Mouse (Mus musculus) limb, embryonic 14.5 days (tissue): Measurements from ENCODE around the gene Rfx2. TPM values are rescaled to one million over a fixed set of nuclear protein-coding genes. Genes with fewer than 3 reads are reported as not detected.

Source experiments
- ATAC-seq: fragments of 200-750 bp; cut with Nextera tagmentation; 2 replicates; pipeline ENCODE4 v1.8.0; 2017; ENCODE audit warnings: low read depth, moderate number of reproducible peaks, moderate TSS enrichment; ENCODE audit not compliant: low FRiP score
- DNase-seq: peaks from one replicate; pipeline ENCODE4 v3.0.0-alpha.2; 2015; ENCODE audit warnings: low spot score
- H3K27ac ChIP-seq: fragments of 300-500 bp; sonication (generic); replicated peaks from 2 replicates; pipeline ENCODE4 v1.5.1; 2014; ENCODE audit warnings: low read depth, mild to moderate bottlenecking, low read length, moderate library complexity, mixed read lengths
- H3K27me3 ChIP-seq: fragments of 300-500 bp; sonication (generic); 2 replicates; pipeline ENCODE4 v1.6.1; 2014; ENCODE audit warnings: low read length, mixed read lengths; ENCODE audit not compliant: control insufficient read depth, insufficient read depth
- H3K36me3 ChIP-seq: fragments of 300-500 bp; sonication (generic); 2 replicates; pipeline ENCODE4 v1.6.1; 2014; ENCODE audit warnings: mild to moderate bottlenecking, low read length, moderate library complexity, mixed read lengths; ENCODE audit not compliant: control insufficient read depth, insufficient read depth
- H3K4me1 ChIP-seq: fragments of 300-500 bp; sonication (generic); 2 replicates; pipeline ENCODE4 v1.6.1; 2014; ENCODE audit warnings: antibody characterized with exemption, low read length, mixed read lengths; ENCODE audit not compliant: control insufficient read depth, insufficient read depth
- H3K4me2 ChIP-seq: fragments of 300-500 bp; sonication (generic); replicated peaks from 2 replicates; pipeline ENCODE4 v1.6.1; 2014; ENCODE audit warnings: low read depth, mild to moderate bottlenecking, low read length, moderate library complexity; ENCODE audit not compliant: severe bottlenecking
- H3K4me3 ChIP-seq: fragments of 300-500 bp; sonication (generic); replicated peaks from 2 replicates; pipeline ENCODE4 v1.5.1; 2014; ENCODE audit warnings: low read length
- H3K9ac ChIP-seq: fragments of 300-500 bp; sonication (generic); 2 replicates; pipeline ENCODE4 v1.6.1; 2014; ENCODE audit warnings: mild to moderate bottlenecking, low read depth, low read length, moderate library complexity; ENCODE audit not compliant: severe bottlenecking
- H3K9me3 ChIP-seq: fragments of 300-500 bp; sonication (generic); 2 replicates; pipeline ENCODE4 v1.6.1; 2016; ENCODE audit warnings: low read length; ENCODE audit not compliant: control insufficient read depth
- POLR2A ChIP-seq: fragments of 200-500 bp; IDR thresholded peaks from 2 replicates; pipeline ENCODE4 v1.8.0; 2012; ENCODE audit warnings: inconsistent platforms, mild to moderate bottlenecking, moderate library complexity, borderline replicate concordance; ENCODE audit not compliant: insufficient read depth, insufficient read length; ENCODE audit errors: extremely low read depth
- WGBS: fragments of 180-500 bp; shearing (Covaris S2); extraction: QIAGEN DNeasy Blood & Tissue Kit; methylation state at CpG from one replicate; pipeline ENCODE4 v1.1.7; 2014; 5-methylcytosine and 5-hydroxymethylcytosine counted together
- polyA plus RNA-seq, 2 experiments: library from polyadenylated mRNA; depleted of rRNA in 1 of 2; stranded (reverse) in 1 of 2; unstranded in 1 of 2; fragments of >200 nt; fragmentation: Nextera tagmentation in 1 of 2; extraction: Ambion mirVana in 1 of 2; gene quantifications; 2 replicates each; pipeline versions ENCODE4 v1.2.1 to v1.2.3; 2012 to 2014

Gene Rfx2
- polyA plus RNA-seq, 2 experiments, result 4.2 to 8.2 TPM

GRCm38 (mm10) chr17:56822380-56822779 is 8.4 kb downstream of the Rfx2 start:
- Histone ChIP-seq H3K9ac (no peak overlapping the region), H3K4me1 (no peaks in the 10 kb centered on the region), H3K36me3 (no peaks in the 10 kb centered on the region), H3K27ac (no peak overlapping the region), H3K9me3 (no peaks in the 10 kb centered on the region), H3K4me3 (no peak overlapping the region), H3K27me3 (no peaks in the 10 kb centered on the region), H3K4me2 (no peak overlapping the region)
- WGBS, result 72% methylated on average over 2 of the region's 2 CpGs
- no peak for DNase-seq
- ATAC-seq, result no peak
- no peak for TF ChIP-seq POLR2A

DNA sequence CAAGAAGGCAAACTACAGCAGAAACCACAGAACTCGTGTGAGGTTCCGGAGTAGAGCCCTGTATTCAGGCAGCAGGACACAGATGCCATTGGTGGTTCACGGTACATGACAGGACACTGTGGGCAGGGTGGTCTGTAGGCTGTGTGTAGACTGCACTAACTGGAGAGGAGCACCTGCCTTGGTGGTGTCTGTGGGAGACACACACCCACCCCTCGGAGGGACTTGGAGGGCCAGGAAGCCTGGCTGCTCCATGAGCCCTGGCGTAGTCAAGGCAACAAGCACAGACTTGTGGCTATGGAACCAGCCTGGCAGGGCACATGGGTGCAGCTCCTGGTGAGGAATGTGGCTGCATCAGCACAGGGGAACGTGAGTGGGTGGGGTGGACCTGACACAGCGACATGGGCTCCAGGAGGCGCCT is 11.1 kb downstream of the Rfx2 start:
- WGBS, result 68% methylated on average over 8 of the region's 8 CpGs
- no peaks in the 10 kb centered on the region for H3K36me3 ChIP-seq
- H3K4me2 ChIP-seq, result no peak overlapping the region
- no peak overlapping the region for H3K9ac ChIP-seq
- ATAC-seq (no peak), DNase-seq (no peak)
- H3K27me3 ChIP-seq, result no peaks in the 10 kb centered on the region
- TF ChIP-seq POLR2A, result no peak
- H3K4me3 ChIP-seq, result no peak overlapping the region
- H3K4me1 ChIP-seq, result no peaks in the 10 kb centered on the region
- no peak overlapping the region for H3K27ac ChIP-seq
- H3K9me3 ChIP-seq, result no peaks in the 10 kb centered on the region

DNA sequence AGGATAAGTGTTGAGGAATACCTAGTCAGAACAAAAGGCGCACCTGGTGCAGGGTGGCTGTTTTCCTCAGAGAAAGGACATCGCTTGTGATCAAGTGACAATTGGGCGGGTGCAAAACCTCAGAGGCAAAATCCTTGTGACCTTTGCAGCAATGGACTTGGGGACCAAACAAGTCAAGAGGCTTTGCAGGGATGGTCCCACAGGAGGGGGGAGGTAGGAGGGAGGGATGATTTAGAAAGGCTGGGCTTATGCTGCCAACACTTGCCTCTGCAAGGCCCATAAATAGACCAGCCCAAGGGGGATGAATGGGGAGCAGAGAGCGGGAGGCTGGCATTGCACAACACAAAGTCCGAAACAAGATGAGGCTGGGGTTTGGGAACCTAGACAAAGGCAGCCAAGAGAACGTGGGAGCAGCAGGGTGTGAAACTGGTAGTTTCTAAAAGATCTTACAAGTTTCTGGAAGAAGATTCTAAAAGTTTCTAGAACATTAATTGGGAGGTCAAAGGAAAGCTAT is 11.7 kb downstream of the Rfx2 start:
- Histone ChIP-seq H3K36me3 (no peaks in the 10 kb centered on the region), H3K27me3 (no peaks in the 10 kb centered on the region), H3K9ac (no peak overlapping the region), H3K27ac (no peak overlapping the region), H3K4me3 (no peak overlapping the region), H3K9me3 (no peaks in the 10 kb centered on the region), H3K4me2 (no peak overlapping the region), H3K4me1 (no peaks in the 10 kb centered on the region)
- TF ChIP-seq POLR2A, result no peak
- ATAC-seq, result no peak
- WGBS, result 73% methylated on average over 6 of the region's 6 CpGs
- DNase-seq, result no peak

DNA sequence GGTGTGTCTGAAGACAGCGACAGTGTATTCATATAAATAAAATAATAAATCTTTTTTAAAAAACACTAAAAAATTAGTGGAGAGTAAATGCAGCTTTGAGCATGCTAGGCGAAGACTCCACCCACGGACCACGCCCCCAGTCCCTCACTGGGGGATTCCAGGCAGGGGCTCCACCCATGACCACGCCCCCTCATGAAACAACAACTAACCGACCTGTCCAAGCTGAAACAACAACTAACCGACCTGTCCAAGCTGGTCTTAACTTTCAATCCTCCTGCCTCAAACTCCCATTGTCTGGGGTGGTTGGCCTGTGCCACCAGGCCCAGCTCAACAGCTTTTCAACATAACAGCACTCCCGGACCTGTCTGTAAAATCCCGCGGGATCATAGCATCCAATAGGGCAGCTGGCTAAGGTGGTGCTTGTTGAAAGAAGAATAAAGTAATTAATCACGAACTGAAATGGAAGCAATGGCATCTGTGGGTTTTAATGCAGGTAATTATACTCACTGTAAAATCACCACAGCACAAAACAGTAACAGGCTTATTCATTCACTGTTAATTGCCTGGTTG is 12.7 kb downstream of the Rfx2 start:
- DNase-seq (no peak), ATAC-seq (no peak)
- H3K27ac ChIP-seq, result no peak overlapping the region
- H3K36me3 ChIP-seq, result no peaks in the 10 kb centered on the region
- WGBS, result 26% methylated on average over 11 of the region's 11 CpGs
- H3K27me3 ChIP-seq, result no peaks in the 10 kb centered on the region
- H3K9me3 ChIP-seq, result no peaks in the 10 kb centered on the region
- no peak for TF ChIP-seq POLR2A
- no peak overlapping the region for H3K4me3 ChIP-seq
- 0 out of 2 replicates have a peak overlapping the region, but pooled peaks have one; percentile 13 for H3K4me2 ChIP-seq
- H3K4me1 ChIP-seq, result no peaks in the 10 kb centered on the region
- H3K9ac ChIP-seq, result no peak overlapping the region

GRCm38 (mm10) chr17:56815057-56815345 is 15.8 kb downstream of the Rfx2 start:
- no peak for ATAC-seq
- no peak overlapping the region for H3K27ac ChIP-seq
- whole genome bisulfite sequencing, result 90% methylated on average over 3 of the region's 3 CpGs

More at GRCm38 (mm10) chr17:56815057-56815345, 15.8 kb downstream of the Rfx2 start:
- Histone ChIP-seq H3K4me1 (peaks cover 8% of the 10 kb centered on the region), H3K4me2 (no peak overlapping the region), H3K9me3 (no peaks in the 10 kb centered on the region), H3K27me3 (no peaks in the 10 kb centered on the region), H3K9ac (no peak overlapping the region), H3K4me3 (no peak overlapping the region), H3K36me3 (no peaks in the 10 kb centered on the region)
- TF ChIP-seq POLR2A, result no peak
- no peak for DNase-seq
